Mouse (Mus musculus) layer of hippocampus, postnatal 25 days (tissue): Measurements from ENCODE around the gene Best2. TPM values are rescaled to one million over a fixed set of nuclear protein-coding genes. Genes with fewer than 3 reads are reported as not detected.

Experiments
- DNase-seq, 2 experiments: peaks; one replicate each; pipeline ENCODE4 v3.0.0; 2022; ENCODE audit warnings: mixed read lengths in 2 of 2, low spot score in 1 of 2; ENCODE audit errors: extremely low spot score in 1 of 2
- total RNA-seq, 2 experiments: library from RNA; stranded (reverse); gene quantifications; 2 replicates each; pipeline ENCODE4 v1.2.3; 2021

Gene Best2
- total RNA-seq, 2 experiments from 2014 or later = not detected

GRCm38 (mm10) chr8:85025098-85025932, 11.0 kb upstream of the Best2 start, which contains the start of gene Asna1:
Gene Asna1, minus strand, starts transcription at chr8:85025281.
- DNase-seq = peak; percentile 68 to 75

- no peak for DNase-seq
These were observed 9.5 kb upstream of the Best2 start for GRCm38 (mm10) chr8:85023846-85024245.

- DNase-seq = no peak
These were observed 7.3 kb upstream of the Best2 start for GRCm38 (mm10) chr8:85021514-85022055.

GRCm38 (mm10) chr8:85017209-85017608, 2.9 kb upstream of the Best2 start:
- no peak for DNase-seq

- DNase-seq = no peak
These were observed 2.4 kb upstream of the Best2 start for GRCm38 (mm10) chr8:85016724-85017123.

- peak; percentile 56 to 73 for DNase-seq
These were observed 996 bp downstream of the Best2 start for GRCm38 (mm10) chr8:85013230-85013840.

- no peak for DNase-seq
These were observed 3.1 kb downstream of the Best2 start for GRCm38 (mm10) chr8:85011242-85011641.

- no peak for DNase-seq
These were observed 6.6 kb downstream of the Best2 start for GRCm38 (mm10) chr8:85007686-85008085.

- peak; percentile 82 to 98 for DNase-seq
These were observed 16.6 kb downstream of the Best2 start for GRCm38 (mm10) chr8:84997649-84998295.

- DNase-seq = no peak
These were observed 17.4 kb downstream of the Best2 start for GRCm38 (mm10) chr8:84996978-84997377.

GRCm38 (mm10) chr8:84995680-84996079, 18.7 kb downstream of the Best2 start:
- no peak for DNase-seq

- no peak for DNase-seq
These were observed 20.0 kb downstream of the Best2 start for GRCm38 (mm10) chr8:84994375-84994774.

GRCm38 (mm10) chr8:84990836-84991235, 23.5 kb downstream of the Best2 start:
- DNase-seq = no peak

GRCm38 (mm10) chr8:84990349-84990748, 24.0 kb downstream of the Best2 start, which contains the start of gene Hook2:
Gene Hook2, plus strand, starts transcription at chr8:84990603.
- DNase-seq = peak; percentile 88 to 93

GRCm38 (mm10) chr8:84989810-84990209, 24.5 kb downstream of the Best2 start:
- DNase-seq = peak; percentile 85 to 89

GRCm38 (mm10) chr8:84989311-84989731, 25.0 kb downstream of the Best2 start:
- DNase-seq = no peak

- DNase-seq = no peak
These were observed 26.4 kb downstream of the Best2 start for GRCm38 (mm10) chr8:84987903-84988302.

- no peak for DNase-seq
These were observed 26.9 kb downstream of the Best2 start for GRCm38 (mm10) chr8:84987388-84987787.

- no peak for DNase-seq
These were observed 27.9 kb downstream of the Best2 start for GRCm38 (mm10) chr8:84986379-84986945.

GRCm38 (mm10) chr8:84985684-84986378, 28.5 kb downstream of the Best2 start:
- DNase-seq = peak; percentile 76 to 91
